Mouse (Mus musculus): ENCODE results near the gene Nol6. TPM values are rescaled to one million over a fixed set of nuclear protein-coding genes. Genes with fewer than 3 reads are reported as not detected.

The Nol6 gene
- total RNA-seq (2023), result 10 to 100 TPM; 63.9 to 68.5 TPM

DNA sequence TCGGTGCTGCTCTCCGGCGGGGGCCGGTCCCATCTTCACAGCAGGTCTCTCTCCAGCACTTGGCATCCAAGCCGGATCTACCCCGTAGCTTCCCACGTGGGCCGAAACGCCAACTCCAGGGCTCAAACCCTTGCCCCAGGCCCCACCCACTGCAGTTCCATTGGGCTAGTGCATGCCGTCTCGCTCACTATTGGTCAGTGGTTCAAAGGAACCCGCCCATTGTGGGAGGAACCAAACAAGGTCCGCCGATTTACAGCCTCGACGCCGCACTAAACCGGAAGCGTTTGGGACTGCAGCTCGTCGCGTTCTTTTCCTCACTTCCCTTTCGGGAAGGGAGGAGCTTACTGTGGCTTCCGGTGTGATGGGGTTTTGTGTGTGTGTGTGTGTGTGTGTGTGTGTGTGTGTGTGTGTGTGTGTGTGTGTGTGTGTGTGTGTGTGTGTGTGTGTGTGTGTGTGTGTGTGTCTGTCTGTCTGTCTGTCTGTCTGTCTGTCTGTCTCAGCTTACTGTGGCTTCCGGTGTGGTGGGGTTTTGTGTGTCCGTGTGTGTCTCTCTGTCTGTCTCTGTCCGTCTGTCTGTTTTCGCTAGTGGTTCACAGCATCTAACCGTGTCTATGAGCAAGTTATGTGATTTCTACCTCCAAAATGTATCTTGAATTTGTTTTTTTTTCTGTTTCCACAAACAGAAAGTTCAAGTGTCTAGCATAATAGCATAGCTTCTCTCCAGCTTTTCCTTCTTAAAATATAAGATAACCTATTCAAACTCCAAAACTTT is at the start of gene Nol6:
Gene Nol6 (minus strand): TSS at position 276 of the 772 bp plus-strand sequence.

GRCm38 (mm10) chr4:41135711-41136453 is 11.6 kb upstream of the Nol6 start, which contains the start of gene Ube2r2:
Ube2r2 (plus strand) TSS chr4:41135743.

DNA sequence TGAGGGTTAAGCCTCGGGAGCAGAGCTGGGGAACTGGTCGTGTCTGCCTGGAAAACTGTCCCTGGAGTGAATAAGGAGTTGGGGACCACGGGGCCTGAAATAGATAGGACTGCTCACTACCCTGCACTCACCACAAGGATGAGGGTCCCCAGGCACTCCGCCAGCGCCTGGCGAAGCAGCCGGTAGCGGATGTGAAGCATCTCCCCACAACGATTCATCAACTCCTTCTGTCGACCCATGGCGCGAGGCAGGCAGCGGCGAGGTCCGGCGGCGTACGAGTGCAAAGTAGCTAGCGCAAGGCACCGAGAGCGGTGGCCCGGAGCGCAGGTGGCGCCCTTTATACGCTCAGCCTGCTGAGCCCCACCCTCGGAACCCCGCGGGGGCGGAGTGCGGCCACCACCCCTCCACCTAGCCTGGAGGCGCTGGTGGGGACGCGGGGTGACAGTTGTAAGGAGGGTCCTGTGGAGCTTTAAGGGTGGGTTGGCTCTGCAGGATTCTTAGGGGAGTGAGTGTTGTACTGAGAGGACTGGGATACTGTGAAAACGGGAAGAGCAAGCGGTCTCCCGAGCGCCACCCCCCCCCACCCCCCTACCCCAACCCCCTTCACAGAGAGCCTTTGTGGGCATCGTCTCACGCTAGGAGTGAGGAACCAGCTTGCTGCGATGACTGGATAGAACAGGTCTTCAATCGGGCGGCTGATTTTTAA is 26.2 kb downstream of the Nol6 start, which contains the start of gene Aqp3:
Gene Aqp3 (minus strand): TSS at position 313 of the 706 bp plus-strand sequence.

Other genes with a start within 250 kb of the Nol6 start
- gene Spink4, start 204.4 kb downstream of the Nol6 start, total RNA-seq (2023), result not detected
- gene Bag1, start 176.2 kb downstream of the Nol6 start, total RNA-seq (2023), result 10 to 100 TPM; 66.9 to 69.8 TPM
- 10 to 100 TPM; 39.9 to 43.6 TPM for gene Chmp5, start 176.0 kb downstream of the Nol6 start, total RNA-seq (2023)
- 10 to 100 TPM; 92.8 to 95.6 TPM for gene Nfx1, start 153.5 kb downstream of the Nol6 start, total RNA-seq (2023)
- gene Aqp7, start 76.3 kb downstream of the Nol6 start, total RNA-seq (2023), result not detected
- 1 to 10 TPM in 1 of 2 experiments, under 1 TPM in 1; 0.41 to 2.9 TPM for gene Aqp3, start 26.3 kb downstream of the Nol6 start, total RNA-seq (2023)
- gene Ube2r2, start 11.3 kb upstream of the Nol6 start, total RNA-seq (2023), result 10 to 100 TPM; 86.9 to 89.8 TPM
- 10 to 100 TPM; 51.0 to 61.7 TPM for gene Ubap2, start 150.7 kb upstream of the Nol6 start, total RNA-seq (2023)
- gene Dcaf12, start 190.4 kb upstream of the Nol6 start, total RNA-seq (2023), result 10 to 100 TPM; 52.6 to 56.7 TPM
- 10 to 100 TPM; 49.9 to 58.5 TPM for gene Ubap1, start 224.5 kb upstream of the Nol6 start, total RNA-seq (2023)